Mouse (Mus musculus) left cerebral cortex, postnatal 14 days (tissue): Measurements from ENCODE around the gene Trmt1. TPM values are rescaled to one million over a fixed set of nuclear protein-coding genes. Genes with fewer than 3 reads are reported as not detected.

Experiments used
- DNase-seq, 2 experiments: peaks; one replicate each; pipeline ENCODE4 v3.0.0; 2021 to 2022; ENCODE audit warnings: low spot score in 2 of 2, mixed read lengths in 1 of 2
- intact Hi-C: fragments of 180-260 bp; cut with DNase I; formaldehyde crosslinking; loops from one replicate; pipeline ENCODE4 v1.15.1; 2025
- total RNA-seq, 2 experiments: library from RNA; stranded (reverse); gene quantifications; 2 replicates each; pipeline ENCODE4 v1.2.3; 2021

The Trmt1 gene
- total RNA-seq, 2 experiments from 2014 or later = 89.3 to 96.7 TPM

- intact Hi-C loops = no loop called here
- DNase-seq = peak; percentile 72 to 88
Measured at GRCm38 (mm10) chr8:84722850-84723570, 36.9 kb downstream of the Trmt1 start, which contains the start of gene G430095P16Rik. G430095P16Rik (plus strand) TSS chr8:84723007.

GRCm38 (mm10) chr8:84723571-84723900 is 37.4 kb downstream of the Trmt1 start:
- DNase-seq = no peak

DNA sequence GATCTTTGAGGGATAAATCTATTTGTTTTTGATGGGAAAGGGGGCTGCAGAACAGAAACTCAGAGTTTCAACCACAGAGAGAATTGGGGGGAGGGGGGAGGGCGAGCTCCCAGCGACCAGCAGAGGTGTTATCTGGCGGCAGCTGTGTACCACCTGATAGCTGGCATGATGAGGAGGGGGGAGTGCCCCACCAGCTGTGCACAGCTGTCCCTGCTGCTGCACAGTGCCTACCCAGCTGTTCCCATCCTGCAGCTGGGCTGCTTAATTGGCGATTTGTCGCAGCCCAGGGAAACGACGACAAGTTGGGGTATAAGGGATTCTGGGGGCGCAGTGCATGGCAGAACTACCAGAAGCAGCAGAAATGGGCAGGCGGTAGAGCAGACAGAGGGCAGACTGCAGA is 38.6 kb downstream of the Trmt1 start:
- intact Hi-C loops = no loop called here
- no peak for DNase-seq

More at GRCm38 (mm10) chr8:84723571-84723900, 37.4 kb downstream of the Trmt1 start:
- intact Hi-C loops = no loop called here

GRCm38 (mm10) chr8:84725246-84725940 is 39.3 kb downstream of the Trmt1 start:
- intact Hi-C loops = no loop called here
- no peak for DNase-seq

DNA sequence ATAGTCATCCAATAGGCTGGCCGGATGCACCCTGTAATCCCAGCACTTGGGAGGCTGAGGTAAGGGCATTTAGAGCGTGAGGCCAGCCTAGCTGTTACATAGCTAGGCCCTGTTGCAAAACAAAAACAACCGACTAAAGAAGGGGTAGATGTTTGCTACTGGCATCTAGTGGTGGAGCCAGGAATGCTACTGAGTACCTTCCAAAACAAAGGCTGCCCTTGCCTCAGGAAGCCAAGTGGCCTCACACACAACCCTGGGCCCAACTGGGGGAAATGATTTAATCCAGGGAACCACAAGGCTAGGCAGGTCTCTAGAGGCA is 39.8 kb downstream of the Trmt1 start:
- intact Hi-C loops = no loop called here
- DNase-seq = no peak

- intact Hi-C loops = no loop called here
- peak in 1 of 2 experiments; percentile 60 for DNase-seq
Measured at GRCm38 (mm10) chr8:84728474-84728873, 42.4 kb downstream of the Trmt1 start.

DNA sequence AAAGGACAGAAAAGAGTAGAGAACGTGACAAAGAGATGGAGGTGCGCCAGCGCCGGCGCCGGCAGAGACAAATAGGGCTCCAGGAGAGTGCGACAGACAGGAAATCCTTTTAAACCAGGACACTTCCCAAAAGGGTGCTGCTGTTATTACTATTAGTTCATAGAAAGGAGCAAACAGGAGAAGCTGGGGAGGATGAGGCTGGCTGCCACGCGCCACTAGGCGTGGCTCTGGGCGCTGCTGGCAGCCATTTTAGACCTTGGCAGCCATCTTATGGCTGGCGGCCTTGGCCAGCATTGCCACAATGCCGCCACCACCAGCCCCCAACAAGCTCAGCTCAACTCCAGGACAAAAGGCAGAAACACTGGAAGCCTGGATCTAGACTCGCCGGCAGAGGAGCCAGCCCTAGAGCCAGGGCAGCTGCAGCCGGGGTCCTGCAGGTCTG is 43.8 kb downstream of the Trmt1 start:
- no peak for DNase-seq
- intact Hi-C loops = no loop called here

DNA sequence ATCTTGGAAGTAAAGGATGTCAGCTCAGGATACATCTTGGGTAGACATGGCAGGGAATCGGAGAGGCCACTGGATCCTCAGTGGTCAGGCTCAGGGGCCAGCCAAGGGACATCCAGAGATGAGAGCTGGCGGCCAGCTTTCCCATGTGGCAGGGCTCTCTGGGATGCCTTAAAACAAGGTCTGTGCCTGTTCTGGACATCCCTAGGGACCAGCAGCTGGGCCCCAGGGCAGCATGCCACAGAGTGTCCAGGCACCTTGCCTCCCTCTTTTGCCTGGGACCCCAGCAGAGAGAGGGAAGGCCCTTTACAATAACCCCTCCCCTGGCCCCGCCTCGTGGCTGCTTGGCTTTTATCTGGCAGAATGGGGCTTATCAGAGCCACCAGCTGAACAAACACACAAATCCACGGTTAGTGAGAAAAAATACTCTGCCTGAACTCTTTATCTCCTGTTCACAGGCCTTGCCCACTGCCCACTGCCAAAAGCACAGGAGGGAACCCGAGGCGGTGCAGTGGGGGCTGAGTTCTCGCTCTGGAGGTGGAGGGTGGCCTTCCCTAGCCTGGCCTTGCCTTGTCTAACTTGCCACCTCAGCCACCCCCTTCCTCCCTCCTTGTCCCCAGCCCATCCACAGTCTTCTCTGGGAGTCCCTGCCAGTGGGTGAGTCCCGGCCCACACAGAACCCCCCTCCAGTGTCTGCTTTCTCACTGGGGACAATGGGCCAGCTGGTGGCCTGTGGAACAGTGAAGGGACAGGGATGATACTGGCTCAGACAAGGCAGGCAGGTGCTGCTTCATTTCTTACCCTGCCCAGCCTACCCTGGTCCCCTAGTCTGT is 44.6 kb downstream of the Trmt1 start:
- DNase-seq = no peak
- intact Hi-C loops = no loop called here

DNA sequence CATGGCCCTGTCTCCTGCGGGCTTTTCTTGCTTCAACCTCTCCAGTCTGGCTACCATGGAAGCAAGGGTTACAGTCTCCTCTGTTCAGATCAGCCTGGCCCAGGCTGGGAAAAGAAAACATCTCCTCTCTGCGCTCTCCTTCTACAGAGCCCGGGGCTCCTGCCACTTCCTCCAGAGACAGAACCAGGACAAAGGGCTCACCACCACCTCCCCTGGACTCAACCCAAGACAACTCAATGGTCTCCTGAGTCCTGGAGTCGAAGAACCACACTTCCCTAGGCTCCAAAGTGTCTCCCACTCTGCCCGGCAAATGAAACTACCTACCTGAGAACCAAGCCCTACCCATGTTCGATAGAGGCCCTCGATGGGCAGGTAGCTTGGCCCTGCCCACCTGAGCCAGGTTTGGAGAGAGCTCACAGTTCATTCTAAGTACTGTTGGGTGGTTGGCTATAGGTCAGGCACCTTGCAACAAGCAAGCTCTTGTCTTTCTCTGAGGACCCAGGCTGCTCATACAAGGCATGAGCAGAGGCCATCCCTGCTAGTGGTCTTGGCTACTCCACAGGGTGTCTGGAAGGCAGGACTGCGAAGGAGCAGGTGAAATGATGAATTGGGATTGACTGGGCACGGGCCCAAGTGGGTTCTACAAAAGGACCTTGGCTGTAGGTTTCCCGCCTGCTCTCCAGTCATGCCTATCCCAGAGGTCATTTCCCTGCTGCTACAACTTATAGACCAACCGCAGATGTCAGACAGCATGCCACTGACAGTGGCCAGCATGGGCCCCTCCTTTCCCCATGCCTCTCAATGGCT is 45.5 kb downstream of the Trmt1 start:
- no peak for DNase-seq
- intact Hi-C loops = no loop called here

DNA sequence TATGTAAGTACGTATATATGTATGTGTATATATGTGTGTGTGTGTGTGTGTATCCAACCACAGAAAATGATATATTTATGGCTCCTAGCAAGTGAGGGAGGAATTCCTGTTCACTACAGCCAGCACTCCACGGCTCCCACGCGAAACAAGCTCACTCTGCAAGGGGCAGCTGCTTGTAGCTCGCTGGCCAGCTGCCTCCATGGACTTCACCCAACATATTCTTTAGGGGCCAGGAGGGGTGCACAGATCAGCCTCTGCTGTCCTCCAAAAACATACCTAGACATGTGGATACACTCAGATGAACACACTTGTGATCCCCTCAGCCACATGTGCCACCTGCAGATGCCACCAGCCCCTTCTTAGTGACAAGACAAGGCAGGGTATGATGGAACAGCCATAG is 46.4 kb downstream of the Trmt1 start:
- intact Hi-C loops = no loop called here
- DNase-seq = peak; percentile 51 to 81

- intact Hi-C loops = no loop called here
- DNase-seq = no peak
Measured at GRCm38 (mm10) chr8:84732996-84733395, 46.9 kb downstream of the Trmt1 start.

- no peak for DNase-seq
- intact Hi-C loops = no loop called here
Measured at GRCm38 (mm10) chr8:84733959-84734358, 47.9 kb downstream of the Trmt1 start.

DNA sequence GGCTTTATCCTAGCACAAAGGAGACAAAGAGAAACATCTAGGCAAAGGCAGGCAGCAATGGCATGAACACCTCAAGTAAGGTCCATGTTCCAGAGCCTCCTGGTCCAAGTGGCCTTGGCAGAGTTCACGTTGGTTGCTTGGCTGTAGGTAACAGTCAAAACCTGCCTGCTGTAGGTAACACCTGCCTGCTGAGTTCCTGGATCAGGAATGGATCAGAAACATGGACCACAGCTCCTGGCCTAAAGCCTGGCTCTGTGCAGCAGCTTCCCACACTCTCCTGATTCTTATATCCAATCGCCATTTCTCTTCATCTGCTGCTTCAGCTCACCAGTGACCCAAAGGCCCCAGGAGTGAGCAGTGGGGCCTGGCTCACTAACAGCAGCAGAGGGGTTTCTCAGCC is 48.6 kb downstream of the Trmt1 start:
- intact Hi-C loops = no loop called here
- no peak for DNase-seq

- DNase-seq = no peak
- intact Hi-C loops = no loop called here
Measured at GRCm38 (mm10) chr8:84735597-84735996, 49.5 kb downstream of the Trmt1 start.

DNA sequence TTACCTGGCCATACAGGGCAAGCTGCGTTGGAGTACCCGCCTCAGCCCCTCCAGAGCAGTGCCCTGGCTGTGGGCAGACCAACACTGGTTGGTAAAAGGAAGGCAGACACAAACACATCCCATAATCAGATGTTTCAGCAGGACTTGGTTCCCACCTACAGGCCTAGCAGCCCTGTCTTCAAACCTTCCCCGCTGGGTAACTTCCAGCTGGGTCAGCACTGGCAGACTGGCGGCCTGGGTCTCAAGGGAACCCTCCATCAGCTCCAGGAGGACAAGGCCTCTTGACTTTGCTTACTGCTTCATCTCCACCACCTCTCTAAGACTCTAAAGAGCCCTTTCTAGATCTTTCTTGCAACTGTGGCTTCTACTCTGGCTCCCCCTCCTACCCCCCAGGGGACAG is 50.4 kb downstream of the Trmt1 start:
- intact Hi-C loops = no loop called here
- DNase-seq = no peak

- intact Hi-C loops = loop anchor here (1.0 kb wide), 1 partner anchor 73 kb away; no protein-coding TSS in a partner anchor
- peak; percentile 78 to 82 for DNase-seq
Measured at GRCm38 (mm10) chr8:84737608-84738007, 51.5 kb downstream of the Trmt1 start.

GRCm38 (mm10) chr8:84738266-84738665 is 52.2 kb downstream of the Trmt1 start:
- DNase-seq = no peak
- intact Hi-C loops = no loop called here

DNA sequence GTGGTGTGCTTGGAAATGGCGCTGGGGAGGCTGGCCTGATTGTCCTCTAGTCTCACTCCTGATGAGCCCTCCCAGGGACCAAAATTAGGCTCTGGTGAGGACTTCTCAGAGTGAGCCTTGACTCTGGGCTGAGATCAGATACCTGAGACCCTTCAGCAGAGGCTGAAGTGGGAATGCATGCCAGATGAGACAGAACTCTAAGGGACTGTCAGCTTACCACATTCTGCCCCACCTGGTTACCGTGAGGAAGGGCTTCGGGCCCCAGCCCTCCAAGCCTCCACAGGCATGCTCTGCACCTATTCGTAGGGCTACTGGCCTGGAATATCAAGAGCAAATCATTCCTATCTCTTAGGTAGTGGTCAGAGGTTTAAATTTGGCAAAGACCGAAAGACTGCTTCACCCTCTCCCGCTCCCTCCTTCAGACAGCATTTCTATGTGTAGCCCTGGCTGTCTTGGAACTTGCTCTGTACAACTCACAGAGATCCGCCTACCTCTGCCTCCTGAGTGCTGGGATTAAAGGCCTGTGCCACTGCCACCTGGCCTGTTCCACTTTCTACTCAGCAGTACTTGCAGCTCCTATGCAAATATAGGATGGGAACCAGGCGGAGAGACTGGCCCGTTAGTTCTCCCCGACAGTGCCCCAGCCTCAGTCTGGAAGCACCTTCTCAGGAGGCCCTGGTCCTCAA is 52.8 kb downstream of the Trmt1 start:
- no peak for DNase-seq
- intact Hi-C loops = no loop called here

DNA sequence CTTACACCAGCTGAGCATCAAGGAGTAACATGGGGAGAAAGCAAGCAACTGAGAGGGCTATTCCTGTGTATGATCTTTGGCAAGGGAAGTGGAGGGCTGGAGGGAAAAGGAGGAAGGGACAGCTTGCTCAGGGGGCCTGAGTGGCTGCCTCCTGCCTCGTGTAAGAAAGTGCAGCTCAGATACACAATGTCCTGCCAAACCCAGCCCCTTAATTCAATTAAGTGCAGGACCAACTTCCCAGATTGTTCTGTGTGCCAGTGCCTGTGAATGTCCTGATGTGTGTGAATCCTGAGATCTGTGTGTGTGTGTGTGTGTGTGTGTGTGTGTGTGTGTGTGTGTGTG is 53.3 kb downstream of the Trmt1 start:
- DNase-seq = no peak
- intact Hi-C loops = no loop called here
